Comparison of ENCODE assay signal across 14 mouse cellular contexts in genomic region chr13:113242129-113242528, GRCm38 (mm10). TPM values are rescaled to one million over a fixed set of nuclear protein-coding genes. Genes with fewer than 3 reads are reported as not detected.
DNase-seq lines count a peak whose midpoint lies in the region; ATAC-seq and TF ChIP-seq lines count a peak whose summit lies in the region.
"Had no signal": no experiment of that assay in that cellular context is flagged by ENCODE, and none has a peak within 500 bp of the region (broad histone marks: within the 10 kb centered on the region; RNA-seq: fewer than 3 reads in every experiment).

No protein-coding gene starts in this region.

- WGBS in lung, embryonic 14.5 days, result 46% methylated on average over 6 of the region's 6 CpGs

- no peak overlapping the region for H3K4me3 ChIP-seq in lung, embryonic 14.5 days (ENCODE audit: low read depth, low read length)
- H3K4me3 ChIP-seq: embryonic facial prominence, embryonic 15.5 days; heart, embryonic 15.5 days; hindbrain, embryonic 12.5 days had no signal

- H3K9me3 ChIP-seq in lung, embryonic 14.5 days (ENCODE audit: low read depth, low read length), result no peaks in the 10 kb centered on the region
- H3K9me3 ChIP-seq: embryonic facial prominence, embryonic 15.5 days; heart, embryonic 15.5 days; hindbrain, embryonic 12.5 days had no signal

- peak; percentile 34 for DNase-seq in lung, embryonic 14.5 days
- no peak for DNase-seq in lung, postnatal 25 days (ENCODE audit: low spot score)
- peak; percentile 67 for DNase-seq in R1 (ENCODE audit: low read depth, low spot score)
- DNase-seq in thymus, postnatal 14 days, result peak; percentile 19
- no peak for DNase-seq in cerebellum, adult 11 months
- no peak for DNase-seq in urinary bladder, postnatal 14 days (ENCODE audit: low spot score)
- no peak for DNase-seq in urinary bladder, postnatal 25 days (ENCODE audit: low spot score)
- DNase-seq: forebrain, postnatal 0 days; gastrocnemius, postnatal 14 days had no signal

- no peaks in the 10 kb centered on the region for H3K27me3 ChIP-seq in lung, embryonic 14.5 days (ENCODE audit: insufficient read depth, low read length)
- H3K27me3 ChIP-seq: embryonic facial prominence, embryonic 15.5 days; heart, embryonic 15.5 days; hindbrain, embryonic 12.5 days had no signal

- no peak for ATAC-seq in lung, embryonic 14.5 days (ENCODE audit: insufficient read depth)
- peak; percentile 57 for ATAC-seq in inflammation-experienced regulatory T-cells, adult 6 months
- ATAC-seq: forebrain, postnatal 0 days had no signal

- TF ChIP-seq CTCF in lung, embryonic 14.5 days (IDR thresholded peaks at IDR 0.05; ENCODE audit: low read depth), result no peak

- no peaks in the 10 kb centered on the region for H3K4me1 ChIP-seq in lung, embryonic 14.5 days (ENCODE audit: insufficient read depth)
- H3K4me1 ChIP-seq: embryonic facial prominence, embryonic 15.5 days; hindbrain, embryonic 12.5 days had no signal

- no peak overlapping the region for H3K4me2 ChIP-seq in lung, embryonic 14.5 days
- H3K4me2 ChIP-seq: embryonic facial prominence, embryonic 15.5 days; heart, embryonic 15.5 days; hindbrain, embryonic 12.5 days had no signal

- H3K27ac ChIP-seq in lung, embryonic 14.5 days (ENCODE audit: low read depth), result no peak overlapping the region
- H3K27ac ChIP-seq: embryonic facial prominence, embryonic 15.5 days; heart, embryonic 15.5 days; hindbrain, embryonic 12.5 days; liver, embryonic 14.5 days had no signal

- no peak overlapping the region for H3K9ac ChIP-seq in lung, embryonic 14.5 days
- H3K9ac ChIP-seq: embryonic facial prominence, embryonic 15.5 days; forebrain, postnatal 0 days; heart, embryonic 15.5 days; hindbrain, embryonic 12.5 days; liver, embryonic 14.5 days had no signal

- no peaks in the 10 kb centered on the region for H3K36me3 ChIP-seq in lung, embryonic 14.5 days (ENCODE audit: insufficient read depth)
- H3K36me3 ChIP-seq: embryonic facial prominence, embryonic 15.5 days; heart, embryonic 15.5 days; hindbrain, embryonic 12.5 days had no signal

RNA-seq across cellular contexts. Expression of gene Gzmk, which starts 16.4 kb away (rescaled TPM):
- polyA plus RNA-seq in lung, embryonic 14.5 days (2014; fragmentation: Nextera tagmentation; extraction: Ambion mirVana), result not detected in 2 replicates
- 100 to 1,000 TPM in 1 of 3 experiments, 1 to 10 TPM in 2; 1.0 to 254 (median 2.3) TPM for polyA plus RNA-seq in inflammation-experienced regulatory T-cells, adult 6 months (2017; shearing (Covaris generic))
- polyA plus RNA-seq: embryonic facial prominence, embryonic 15.5 days; forebrain, postnatal 0 days; heart, embryonic 15.5 days; hindbrain, embryonic 12.5 days; liver, embryonic 14.5 days had no signal

RNA-seq across cellular contexts. Expression of gene Esm1, which starts 32.7 kb away (rescaled TPM):
- polyA plus RNA-seq in lung, embryonic 14.5 days (2014; fragmentation: Nextera tagmentation; extraction: Ambion mirVana), result 1.6 and 2.2 TPM in 2 replicates
- polyA plus RNA-seq in inflammation-experienced regulatory T-cells, adult 6 months (2017; shearing (Covaris generic)), result 1 to 10 TPM in 1 of 3 experiments, under 1 TPM in 2; 0.27 to 4.4 (median 0.63) TPM

RNA-seq across cellular contexts. Expression of gene BC067074, which starts 50.8 kb away (rescaled TPM):
- polyA plus RNA-seq in lung, embryonic 14.5 days (2014; fragmentation: Nextera tagmentation; extraction: Ambion mirVana), result 5.3 and 5.4 TPM in 2 replicates
- polyA plus RNA-seq in inflammation-experienced regulatory T-cells, adult 6 months (2017; shearing (Covaris generic)), result not detected

Comparison
In these comparisons a context has a peak if more than half of its experiments do, and no peak if none do; other contexts are left out.
1. DNase-seq: peak in lung, embryonic 14.5 days (single experiment), R1 (single experiment) and thymus, postnatal 14 days (single experiment); none in lung, postnatal 25 days (single experiment), cerebellum, adult 11 months (single experiment), urinary bladder, postnatal 14 days (single experiment) and urinary bladder, postnatal 25 days (single experiment).